Mouse (Mus musculus) heart, postnatal 0 days (tissue): ENCODE results near the gene Zfp979.
"Not testable (repeated sequence)": the region's sequence is repeated elsewhere in the genome, so short reads cannot be mapped to it uniquely, and the experiment has no call there.

Experiments
- CTCF ChIP-seq: IDR thresholded peaks from 2 replicates; pipeline ENCODE4 v1.5.1; 2016; ENCODE audit warnings: antibody characterized with exemption, control low read depth, low read depth
- EP300 ChIP-seq: IDR thresholded peaks from 2 replicates; pipeline ENCODE4 v1.6.1; 2016; ENCODE audit warnings: antibody characterized with exemption, low read depth

DNA sequence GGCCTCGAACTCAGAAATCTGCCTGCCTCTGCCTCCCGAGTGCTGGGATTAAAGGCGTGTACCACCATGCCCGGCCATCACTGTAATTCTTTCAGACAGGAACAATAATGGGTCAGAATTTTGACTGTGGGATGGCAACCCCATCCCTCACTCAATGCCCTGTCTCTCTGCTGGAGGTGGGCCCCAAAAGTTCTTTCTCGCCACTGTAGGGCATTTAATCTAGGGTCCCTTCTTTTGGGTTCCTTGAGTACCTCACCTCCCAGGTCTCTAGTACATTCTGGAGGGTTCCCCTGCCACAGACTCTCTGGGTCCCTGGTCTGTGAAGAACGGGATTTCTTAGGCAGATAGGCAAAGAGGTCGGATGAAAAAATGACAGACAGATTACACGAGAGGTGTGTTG, 71.2 kb downstream of the Zfp979 start:
- not testable (repeated sequence) for TF ChIP-seq CTCF, EP300
